8 mouse cellular contexts compared by ENCODE assay signal in the genomic region with DNA sequence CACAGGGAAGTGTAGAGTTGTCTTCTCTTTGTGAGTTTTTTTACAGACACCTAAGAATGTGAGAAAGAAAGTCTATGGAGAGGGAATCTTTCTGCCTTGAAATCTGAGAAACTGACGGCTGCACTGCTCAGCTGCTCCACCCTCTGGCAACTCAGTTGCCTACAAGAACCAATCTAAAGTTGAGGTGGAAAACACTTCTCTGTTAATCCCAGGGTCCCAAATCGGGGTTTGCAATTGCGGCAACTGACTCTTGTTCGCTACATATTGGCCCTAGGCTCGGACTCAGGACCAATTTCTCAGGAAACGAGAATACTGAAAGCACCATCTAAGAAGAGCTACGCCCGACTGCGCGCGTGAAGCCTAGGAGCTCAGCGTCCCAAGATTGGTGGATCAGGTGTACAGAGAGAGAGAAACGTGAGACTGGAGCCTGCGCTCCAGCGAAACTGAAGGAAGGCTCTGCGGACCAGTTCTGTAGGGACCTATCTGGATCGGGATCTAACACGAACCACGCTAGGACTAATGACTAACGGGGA. TPM values are rescaled to one million over a fixed set of nuclear protein-coding genes. Genes with fewer than 3 reads are reported as not detected.
DNase-seq lines count a peak whose midpoint lies in the region; ATAC-seq and TF ChIP-seq lines count a peak whose summit lies in the region.

No protein-coding gene starts in this region.

- peak; percentile 61 for TF ChIP-seq CTCF in ES-Bruce4 (IDR thresholded peaks at IDR 0.05; ENCODE audit: low read depth, low read length)

- H3K27me3 ChIP-seq in ES-Bruce4 (ENCODE audit: control insufficient read depth, insufficient read depth, low read length, poor library complexity, severe bottlenecking), result no peaks in the 10 kb centered on the region
- H3K27me3 ChIP-seq in embryonic facial prominence, embryonic 12.5 days, result peaks cover 27% of the 10 kb centered on the region
- peaks cover 38% of the 10 kb centered on the region for H3K27me3 ChIP-seq in lung, embryonic 15.5 days

- no peaks in the 10 kb centered on the region for H3K9me3 ChIP-seq in ES-Bruce4 (replicated peaks; ENCODE audit: control insufficient read depth, insufficient read depth, low read length, poor library complexity, severe bottlenecking)
- no peaks in the 10 kb centered on the region for H3K9me3 ChIP-seq in embryonic facial prominence, embryonic 12.5 days
- no peaks in the 10 kb centered on the region for H3K9me3 ChIP-seq in lung, embryonic 15.5 days

- H3K4me3 ChIP-seq in ES-Bruce4 (ENCODE audit: low read depth, low read length), result peak overlapping the region; percentile 78
- peak overlapping the region; percentile 35 for H3K4me3 ChIP-seq in embryonic facial prominence, embryonic 12.5 days
- H3K4me3 ChIP-seq in lung, embryonic 15.5 days, result peak overlapping the region; percentile 34

- H3K4me1 ChIP-seq in ES-Bruce4 (ENCODE audit: control insufficient read depth, insufficient read depth, low read length), result peaks cover 6% of the 10 kb centered on the region
- peaks cover 4% of the 10 kb centered on the region; the same call in 1 of the 2 replicates for H3K4me1 ChIP-seq in embryonic facial prominence, embryonic 12.5 days
- H3K4me1 ChIP-seq in lung, embryonic 15.5 days, result peaks cover 8% of the 10 kb centered on the region; the same call in 1 of the 2 replicates

- no peak for TF ChIP-seq POLR2A in ES-Bruce4 (IDR thresholded peaks at IDR 0.05; ENCODE audit: insufficient read depth, low read length)

- no peak for TF ChIP-seq EP300 in ES-Bruce4 (IDR thresholded peaks at IDR 0.05; ENCODE audit: insufficient read depth, low read depth, low read length)

- H3K4me2 ChIP-seq in embryonic facial prominence, embryonic 12.5 days (replicated peaks), result peak overlapping the region; percentile 86
- peak overlapping the region; percentile 71 for H3K4me2 ChIP-seq in lung, embryonic 15.5 days

- no peaks in the 10 kb centered on the region for H3K36me3 ChIP-seq in ES-Bruce4 (ENCODE audit: control insufficient read depth, insufficient read depth, low read length, poor library complexity, severe bottlenecking)
- no peaks in the 10 kb centered on the region for H3K36me3 ChIP-seq in embryonic facial prominence, embryonic 12.5 days
- H3K36me3 ChIP-seq in lung, embryonic 15.5 days, result no peaks in the 10 kb centered on the region

- no peak overlapping the region for H3K27ac ChIP-seq in ES-Bruce4 (ENCODE audit: insufficient read depth, low read length)
- H3K27ac ChIP-seq in embryonic facial prominence, embryonic 12.5 days, result no peak overlapping the region
- no peak overlapping the region for H3K27ac ChIP-seq in lung, embryonic 15.5 days

- H3K9ac ChIP-seq in ES-Bruce4 (ENCODE audit: low read depth, poor library complexity, severe bottlenecking), result peak overlapping the region; percentile 62
- no peak overlapping the region; the same call in 1 of the 2 replicates for H3K9ac ChIP-seq in embryonic facial prominence, embryonic 12.5 days
- H3K9ac ChIP-seq in lung, embryonic 15.5 days, result peak overlapping the region; percentile 24; the same call in 1 of the 2 replicates

- peak; percentile 18 for DNase-seq in adrenal gland, postnatal 25 days
- peak; percentile 37 for DNase-seq in heart, postnatal 4 days
- DNase-seq in layer of hippocampus, adult 18-20 months (ENCODE audit: low spot score in 2 of 2), result peak; percentile 6 to 48
- DNase-seq in retina, postnatal 7 days (ENCODE audit: low read depth, low spot score), result peak; percentile 6

- ATAC-seq in embryonic facial prominence, embryonic 12.5 days (ENCODE audit: insufficient number of reproducible peaks, insufficient read depth, low FRiP score, low TSS enrichment), result 0 out of 2 replicates have a peak, but pooled peaks have one; percentile 56
- no peak for ATAC-seq in lung, embryonic 15.5 days (ENCODE audit: borderline replicate concordance, extremely low read depth, low FRiP score, low TSS enrichment)
- no peak for ATAC-seq in erythroblast, adult 5-6 weeks (replicated peaks; ENCODE audit: low FRiP score, poor library complexity, severe bottlenecking)

- WGBS in embryonic facial prominence, embryonic 12.5 days, result under 1% methylated on average over 20 of the region's 20 CpGs
- 1% methylated on average over 20 of the region's 20 CpGs for WGBS in lung, embryonic 15.5 days

RNA-seq across cellular contexts. Expression of a gene that starts 0.5 kb away (rescaled TPM):
- polyA plus RNA-seq in ES-Bruce4 (2011; ENCODE audit: insufficient read depth, insufficient read length, low read depth, missing spikeins), result 10.0 and 11.1 TPM in 2 replicates
- total RNA-seq in adrenal gland, postnatal 25 days (2021), result not detected in 2 replicates
- 23.6 and 25.7 TPM in 2 replicates for polyA plus RNA-seq in embryonic facial prominence, embryonic 12.5 days (2016; fragmentation: Nextera tagmentation; extraction: Ambion mirVana)
- under 1 TPM; 0.54 to 0.60 TPM for total RNA-seq in heart, postnatal 4 days (2021)
- total RNA-seq in layer of hippocampus, adult 18-20 months (2021), result 1 to 10 TPM; 1.4 to 1.9 TPM
- 2.5 and 3.6 TPM in 2 replicates for polyA plus RNA-seq in lung, embryonic 15.5 days (2015; fragmentation: Nextera tagmentation; extraction: Ambion mirVana)
- total RNA-seq in erythroblast, adult 5-6 weeks (2015; ENCODE audit: low replicate concordance), result not detected in 2 replicates
- not detected in 2 replicates for total RNA-seq in erythroblast, adult 5-6 weeks (2017; ENCODE audit: low replicate concordance)
